Mouse (Mus musculus) heart, embryonic 16.5 days (tissue): Measurements from ENCODE around the gene Nprl3. TPM values are rescaled to one million over a fixed set of nuclear protein-coding genes. Genes with fewer than 3 reads are reported as not detected.

Experiments used
- ATAC-seq: fragments of 200-750 bp; cut with Nextera tagmentation; replicated peaks from 2 replicates; pipeline ENCODE4 v1.8.0; 2017; ENCODE audit warnings: moderate number of reproducible peaks; ENCODE audit not compliant: insufficient read depth, low FRiP score; ENCODE audit errors: extremely low read depth
- H3K27ac ChIP-seq: fragments of 300-500 bp; sonication (generic); 2 replicates; pipeline ENCODE4 v1.5.1; 2014; ENCODE audit warnings: mild to moderate bottlenecking, low read length, control low read depth, moderate library complexity
- H3K27me3 ChIP-seq: fragments of 300-500 bp; sonication (generic); 2 replicates; pipeline ENCODE4 v1.6.1; 2014; ENCODE audit warnings: low read length, mixed read lengths; ENCODE audit not compliant: control insufficient read depth, insufficient read depth
- H3K36me3 ChIP-seq: fragments of 300-500 bp; sonication (generic); 2 replicates; pipeline ENCODE4 v1.6.1; 2014; ENCODE audit not compliant: control insufficient read depth, insufficient read depth
- H3K4me1 ChIP-seq: fragments of 300-500 bp; sonication (generic); 2 replicates; pipeline ENCODE4 v1.6.1; 2014; ENCODE audit warnings: low read length, mixed read lengths; ENCODE audit not compliant: control insufficient read depth, insufficient read depth
- H3K4me2 ChIP-seq: fragments of 300-500 bp; sonication (generic); 2 replicates; pipeline ENCODE4 v1.6.1; 2014; ENCODE audit warnings: low read depth, mild to moderate bottlenecking, control low read depth, low read length
- H3K4me3 ChIP-seq: fragments of 300-500 bp; sonication (generic); 2 replicates; pipeline ENCODE4 v1.5.1; 2014; ENCODE audit warnings: mild to moderate bottlenecking, control low read depth, low read length
- H3K9ac ChIP-seq: fragments of 300-500 bp; sonication (generic); 2 replicates; pipeline ENCODE4 v1.6.1; 2014; ENCODE audit warnings: low read length, control low read depth
- H3K9me3 ChIP-seq: fragments of 300-500 bp; sonication (generic); replicated peaks from 2 replicates; pipeline ENCODE4 v1.6.1; 2016; ENCODE audit warnings: low read length; ENCODE audit not compliant: control insufficient read depth
- WGBS: fragments of 180-500 bp; shearing (Covaris S2); extraction: QIAGEN DNeasy Blood & Tissue Kit; methylation state at CpG from one replicate; pipeline ENCODE4 v1.1.7; 2014; 5-methylcytosine and 5-hydroxymethylcytosine counted together
- polyA plus RNA-seq: library from polyadenylated mRNA; unstranded; fragments of >200 nt; fragmentation: Nextera tagmentation; extraction: Ambion mirVana; gene quantifications from 2 replicates; pipeline ENCODE4 v1.2.1, GENCODE M21; 2015

The Nprl3 gene
- polyA plus RNA-seq, 1 experiment from 2014 or later: 30.4 TPM

DNA sequence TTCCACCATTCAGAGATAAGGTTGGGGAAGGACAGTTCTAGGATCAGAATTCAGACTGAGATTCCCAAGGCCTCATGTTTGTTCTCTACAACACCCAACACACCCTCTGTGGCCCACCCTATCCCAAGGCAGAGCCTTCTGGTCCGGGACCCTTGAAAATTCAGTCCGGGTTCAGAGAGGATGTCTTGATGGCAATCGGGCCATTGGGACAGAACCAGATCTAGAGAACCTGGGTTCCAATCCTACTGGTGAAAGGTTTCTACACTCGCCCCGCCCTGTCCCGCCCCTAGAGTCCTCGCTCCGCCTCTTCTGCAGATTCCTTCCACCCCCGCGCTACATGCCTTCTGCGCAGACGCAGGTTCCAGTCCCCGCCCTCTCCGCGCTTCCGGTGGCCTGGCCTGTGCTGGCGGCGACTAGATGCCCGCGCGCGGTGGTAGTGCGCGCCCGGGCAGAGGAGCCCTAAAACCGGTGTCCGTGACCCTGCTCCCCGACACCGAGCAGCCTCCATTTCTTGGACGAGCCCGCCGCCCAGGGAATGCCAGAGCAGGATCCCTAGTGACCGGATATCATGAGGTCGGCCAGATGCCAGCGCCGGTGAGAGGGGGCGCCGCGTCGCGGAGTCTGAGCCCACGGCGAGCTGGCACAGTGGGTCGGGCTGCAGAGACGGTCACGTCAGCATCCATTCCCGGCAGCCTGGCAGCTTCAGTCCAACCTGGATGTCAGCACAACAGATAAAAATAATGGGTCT lies 41.2 kb downstream of the Nprl3 start, which contains the start of gene Mpg:
TSS of gene Mpg (plus strand) at position 382 of the 748 bp plus-strand sequence.
- Histone ChIP-seq H3K27ac (peak within 1 kb of the TSS; percentile 84), H3K4me2 (peak within 1 kb of the TSS; percentile 86), H3K36me3 (no peaks in the 10 kb centered on the region; the same call in 1 of the 2 replicates), H3K4me3 (peak within 1 kb of the TSS; percentile 75), H3K9me3 (no peaks in the 10 kb centered on the region), H3K4me1 (peaks cover 37% of the 10 kb centered on the region), H3K9ac (peak within 1 kb of the TSS; percentile 85), H3K27me3 (no peaks in the 10 kb centered on the region)
- WGBS: 3% methylated on average over 47 of the region's 47 CpGs
- ATAC-seq: peak; percentile 74

DNA sequence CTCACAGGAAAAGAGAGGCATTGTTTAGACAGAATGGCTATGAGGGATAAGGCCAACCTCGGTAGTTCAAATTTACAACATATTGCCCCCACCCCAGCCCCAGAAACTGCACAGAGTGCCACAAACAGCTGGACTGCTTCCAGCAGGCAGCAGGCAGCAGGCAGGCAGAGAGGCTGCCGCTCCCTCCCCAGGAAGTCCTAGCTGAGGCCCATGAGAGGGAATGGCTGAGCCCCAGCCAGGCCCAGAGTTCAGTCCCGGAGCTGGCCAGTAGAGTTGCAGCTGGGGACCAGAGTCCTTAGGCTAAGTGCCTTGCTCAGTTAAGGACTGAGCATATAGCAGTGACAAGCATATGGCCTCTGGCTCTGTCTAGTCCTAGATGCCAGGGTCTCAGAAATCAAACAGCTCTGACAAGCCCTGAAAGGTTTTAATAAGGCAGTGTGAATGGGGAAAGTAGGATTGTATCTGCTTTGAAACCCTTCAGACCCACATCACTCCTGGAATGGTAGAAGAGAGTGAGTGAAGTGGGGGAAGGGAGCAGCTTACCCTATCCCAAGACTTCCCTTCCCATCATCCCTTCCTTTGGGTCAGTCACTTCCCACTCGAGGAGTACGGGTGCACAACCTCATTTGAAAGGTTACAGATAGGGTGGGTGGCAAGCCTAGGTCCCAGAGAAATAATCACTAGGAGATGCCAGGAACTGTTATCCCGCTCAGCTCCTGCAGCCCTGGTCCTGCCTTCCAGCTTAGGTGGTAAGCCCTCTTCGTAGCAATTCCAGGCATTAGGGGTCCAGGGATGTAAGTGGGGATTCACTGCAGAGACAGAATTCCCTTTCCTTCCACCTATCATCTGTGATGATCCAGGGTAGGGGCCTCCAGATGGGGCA lies 42.0 kb downstream of the Nprl3 start:
- Histone ChIP-seq H3K27me3 (no peaks in the 10 kb centered on the region), H3K9ac (peak overlapping the region; percentile 6; the same call in 1 of the 2 replicates), H3K4me1 (peaks cover 41% of the 10 kb centered on the region), H3K36me3 (no peaks in the 10 kb centered on the region; the same call in 1 of the 2 replicates), H3K4me2 (peak overlapping the region; percentile 86; the same call in 1 of the 2 replicates), H3K4me3 (peak overlapping the region; percentile 75), H3K9me3 (no peaks in the 10 kb centered on the region), H3K27ac (peak overlapping the region; percentile 84)
- no peak for ATAC-seq
- WGBS: 36% methylated on average over 7 of the region's 7 CpGs

DNA sequence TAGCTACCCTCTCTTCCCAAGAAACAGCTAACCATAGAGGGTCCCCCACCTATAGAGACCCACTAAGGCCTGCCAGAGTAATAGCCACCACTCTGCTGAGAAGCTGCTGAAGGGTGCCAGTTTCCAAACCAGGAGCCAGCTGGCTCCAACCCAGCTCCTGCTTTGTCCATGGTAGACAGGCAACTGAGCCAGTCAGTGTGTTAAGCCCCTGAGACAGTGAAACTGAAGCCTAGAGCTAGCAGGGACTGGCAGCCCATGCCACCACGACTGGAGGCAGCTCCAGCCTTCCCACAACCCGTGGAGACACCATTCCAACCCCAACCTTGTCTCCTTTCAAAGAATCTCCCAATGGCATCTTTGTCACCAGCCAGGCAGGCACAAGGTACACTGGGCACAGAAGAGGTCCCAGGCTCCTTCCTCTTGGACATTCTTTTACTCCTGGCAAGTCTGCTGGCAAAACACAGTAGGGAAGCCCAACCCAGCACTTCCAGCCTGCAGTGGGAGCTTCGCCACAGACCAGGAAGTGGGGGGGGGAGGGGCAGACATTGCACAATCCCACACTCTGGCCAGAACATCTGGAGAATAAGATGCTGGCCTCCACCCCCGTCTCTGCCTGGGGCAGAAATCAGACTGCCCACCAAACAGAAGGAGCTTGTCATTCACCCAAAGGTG lies 42.9 kb downstream of the Nprl3 start:
- 0 out of 2 replicates have a peak overlapping the region, but pooled peaks have one; percentile 3 for H3K4me2 ChIP-seq
- WGBS: 17% methylated on average over 4 of the region's 4 CpGs
- no peak overlapping the region for H3K4me3 ChIP-seq
- no peaks in the 10 kb centered on the region; the same call in 1 of the 2 replicates for H3K36me3 ChIP-seq
- no peaks in the 10 kb centered on the region for H3K9me3 ChIP-seq
- peaks cover 44% of the 10 kb centered on the region for H3K4me1 ChIP-seq
- peak overlapping the region; percentile 84 for H3K27ac ChIP-seq
- no peaks in the 10 kb centered on the region for H3K27me3 ChIP-seq
- ATAC-seq: peak; percentile 37; the same call in 1 of the 2 replicates
- peak overlapping the region; percentile 6 for H3K9ac ChIP-seq

DNA sequence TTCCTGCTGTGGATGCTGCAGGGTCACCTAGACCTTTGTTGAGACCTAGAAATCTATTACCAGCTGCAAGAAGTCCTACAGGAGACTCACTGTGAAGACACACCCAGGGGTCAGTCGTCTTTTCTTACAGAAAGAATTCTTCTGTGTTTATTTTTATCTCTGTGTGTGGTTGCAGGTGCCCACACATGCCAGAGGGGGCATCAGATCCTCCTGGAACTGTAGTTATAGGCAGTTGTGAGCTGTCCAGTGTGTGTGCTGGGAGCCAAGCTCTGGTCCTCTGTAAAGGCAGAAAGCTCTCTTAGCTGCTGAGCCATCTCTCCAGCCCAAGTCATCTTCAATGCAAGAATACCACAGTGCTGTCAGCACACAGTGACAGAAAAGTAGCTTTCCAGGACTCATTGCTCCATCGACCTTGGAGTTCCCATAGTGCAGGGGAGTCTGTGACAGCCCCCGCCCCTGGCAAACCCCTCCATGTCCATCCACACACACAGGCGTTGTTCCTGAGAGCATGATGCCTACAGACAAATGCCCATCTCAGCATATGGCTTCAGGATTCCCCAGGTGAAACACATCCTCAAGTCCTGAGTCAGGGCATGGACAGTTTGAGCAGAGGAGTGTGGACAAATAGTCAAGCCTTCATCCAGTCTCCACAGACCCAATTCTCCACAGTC lies 44.1 kb downstream of the Nprl3 start:
- Histone ChIP-seq H3K36me3 (no peaks in the 10 kb centered on the region), H3K27me3 (no peaks in the 10 kb centered on the region), H3K27ac (no peak overlapping the region), H3K4me2 (no peak overlapping the region), H3K4me3 (no peak overlapping the region), H3K9me3 (no peaks in the 10 kb centered on the region), H3K4me1 (peaks cover 44% of the 10 kb centered on the region), H3K9ac (no peak overlapping the region)
- no peak for ATAC-seq
- 67% methylated on average over 4 of the region's 4 CpGs for WGBS

DNA sequence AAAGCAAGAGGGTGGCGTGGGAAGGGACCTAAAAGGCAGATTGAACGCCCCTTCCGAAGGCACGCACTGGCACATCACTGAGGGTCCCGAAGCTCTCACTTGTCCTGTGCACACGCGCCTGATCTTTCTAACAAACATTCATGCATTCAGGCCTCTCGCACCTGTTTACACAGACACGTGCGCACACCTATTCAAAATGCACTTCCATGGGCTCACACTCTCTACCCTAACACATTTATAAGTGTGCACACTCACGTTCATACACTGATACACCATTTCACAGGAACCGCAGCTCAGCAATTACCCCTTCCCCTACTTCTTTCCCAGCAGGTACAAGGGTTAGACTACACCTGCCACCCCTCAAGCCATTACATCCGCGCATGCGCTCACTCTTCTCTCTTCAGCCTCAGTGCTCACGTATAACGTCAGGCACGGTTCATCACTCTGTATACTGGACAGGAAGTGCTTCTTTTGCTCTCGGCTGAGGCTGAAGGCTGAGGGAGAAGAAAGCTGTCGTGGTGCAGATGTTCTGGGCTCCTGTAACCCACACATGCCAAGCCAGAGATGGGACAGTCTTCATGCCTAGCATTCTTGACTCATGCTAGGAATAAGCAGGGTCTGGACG lies 44.8 kb downstream of the Nprl3 start:
- Histone ChIP-seq H3K4me3 (peak overlapping the region; percentile 79), H3K27me3 (no peaks in the 10 kb centered on the region), H3K4me1 (peaks cover 44% of the 10 kb centered on the region), H3K4me2 (peak overlapping the region; percentile 84), H3K27ac (peak overlapping the region; percentile 90), H3K9ac (peak overlapping the region; percentile 96), H3K9me3 (no peaks in the 10 kb centered on the region), H3K36me3 (no peaks in the 10 kb centered on the region)
- no peak for ATAC-seq
- WGBS: 10% methylated on average over 21 of the region's 21 CpGs

DNA sequence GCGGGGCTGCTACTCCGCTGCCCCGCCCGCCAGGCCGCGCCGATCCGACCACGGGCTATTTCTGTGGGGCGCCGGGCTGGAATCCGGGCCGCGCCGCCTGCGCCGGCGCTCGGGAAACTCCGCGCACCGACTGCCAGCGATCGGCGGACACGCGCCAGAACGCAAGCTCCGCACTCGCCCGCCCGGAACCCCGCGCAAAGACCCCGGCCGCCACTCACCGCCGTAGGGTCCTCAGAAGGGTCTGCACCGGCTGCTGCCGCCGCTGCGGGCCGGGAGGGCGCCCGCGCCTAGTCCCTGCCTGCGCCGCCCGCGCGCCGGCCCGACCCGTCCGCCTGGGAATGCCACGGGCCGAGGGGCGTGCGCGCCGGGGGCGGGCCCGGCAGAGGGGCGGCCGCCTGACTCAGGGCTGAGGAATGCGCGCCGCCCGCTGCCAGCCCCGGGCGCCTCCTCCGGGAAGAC lies 45.5 kb downstream of the Nprl3 start, which contains the start of gene Rhbdf1:
TSS of gene Rhbdf1 (minus strand) at position 350 of the 459 bp plus-strand sequence.
- Histone ChIP-seq H3K4me3 (peak within 1 kb of the TSS; percentile 79), H3K9me3 (no peaks in the 10 kb centered on the region), H3K4me1 (peaks cover 40% of the 10 kb centered on the region), H3K4me2 (peak within 1 kb of the TSS; percentile 84), H3K36me3 (no peaks in the 10 kb centered on the region), H3K27ac (peak within 1 kb of the TSS; percentile 90), H3K9ac (peak within 1 kb of the TSS; percentile 96), H3K27me3 (no peaks in the 10 kb centered on the region)
- under 1% methylated on average over 68 of the region's 72 CpGs for WGBS
- peak; percentile 56 for ATAC-seq

DNA sequence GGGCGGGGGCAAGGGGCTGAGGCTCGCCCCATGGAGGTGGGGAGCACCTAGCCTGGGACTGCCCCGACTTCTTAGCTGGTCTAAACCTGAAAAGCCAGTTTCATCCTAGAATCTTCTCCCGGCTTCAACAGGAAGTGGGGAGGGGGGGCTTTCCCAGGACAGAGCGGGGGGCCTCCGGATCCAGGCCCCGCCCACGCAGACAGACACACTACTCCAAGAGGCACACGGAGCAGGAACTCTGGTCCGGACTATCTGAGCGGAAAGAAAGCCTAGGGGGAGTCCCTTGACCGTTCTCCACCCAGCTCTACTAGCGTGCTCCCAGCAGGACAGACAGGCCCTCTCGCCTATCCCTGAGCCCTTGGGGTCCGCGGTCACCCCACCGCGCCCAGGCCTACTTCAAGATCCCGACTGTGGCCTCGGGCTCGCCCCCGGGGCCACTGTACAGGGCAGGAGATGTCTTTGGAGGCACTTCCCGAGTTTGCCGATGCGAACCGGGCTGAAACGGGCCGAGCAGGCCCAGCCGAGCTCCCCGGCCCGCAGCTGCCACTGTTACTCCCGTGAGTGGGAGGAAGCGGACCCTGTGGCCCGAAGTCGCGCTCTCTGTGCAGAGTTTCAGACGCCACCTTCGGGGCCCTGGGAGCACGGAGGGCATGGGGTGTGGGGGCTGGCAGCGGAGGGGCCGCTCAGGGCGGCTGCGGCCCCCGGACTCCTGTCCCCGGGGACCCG lies 46.1 kb downstream of the Nprl3 start:
- peaks cover 36% of the 10 kb centered on the region for H3K4me1 ChIP-seq

More for the DNA sequence above, 46.1 kb downstream of the Nprl3 start:
- WGBS: 1% methylated on average over 46 of the region's 46 CpGs
- H3K36me3 ChIP-seq: no peaks in the 10 kb centered on the region
- H3K9me3 ChIP-seq: no peaks in the 10 kb centered on the region
- no peaks in the 10 kb centered on the region for H3K27me3 ChIP-seq
- ATAC-seq: peak; percentile 46
- peak overlapping the region; percentile 84 for H3K4me2 ChIP-seq
- H3K27ac ChIP-seq: peak overlapping the region; percentile 90
- peak overlapping the region; percentile 79 for H3K4me3 ChIP-seq
- peak overlapping the region; percentile 96 for H3K9ac ChIP-seq
